Mouse (Mus musculus) brain, embryonic 14.5 days (tissue): ENCODE results near the gene Fmnl2.

Source experiments
- CTCF ChIP-seq: fragments of 200-500 bp; IDR thresholded peaks from 2 replicates; pipeline ENCODE4 v1.5.1; 2012; ENCODE audit warnings: inconsistent platforms, mild to moderate bottlenecking, moderate library complexity, borderline replicate concordance; ENCODE audit not compliant: insufficient read depth, insufficient read length; ENCODE audit errors: extremely low read depth
- POLR2A ChIP-seq: fragments of 200-500 bp; IDR thresholded peaks from 2 replicates; pipeline ENCODE4 v1.6.1; 2012; ENCODE audit warnings: mild to moderate bottlenecking, inconsistent platforms, borderline replicate concordance; ENCODE audit not compliant: poor library complexity, insufficient read depth, insufficient read length, severe bottlenecking; ENCODE audit errors: extremely low read depth

GRCm38 (mm10) chr2:52994526-52994925 lies 136.9 kb downstream of the Fmnl2 start:
- no peak for TF ChIP-seq CTCF
- TF ChIP-seq POLR2A, result no peak
